Mouse (Mus musculus): ENCODE measurements around the gene Vmn1r199. TPM values are rescaled to one million over a fixed set of nuclear protein-coding genes. Genes with fewer than 3 reads are reported as not detected.

The Vmn1r199 gene
- polyA plus RNA-seq (2012), result not detected in 2 replicates

DNA sequence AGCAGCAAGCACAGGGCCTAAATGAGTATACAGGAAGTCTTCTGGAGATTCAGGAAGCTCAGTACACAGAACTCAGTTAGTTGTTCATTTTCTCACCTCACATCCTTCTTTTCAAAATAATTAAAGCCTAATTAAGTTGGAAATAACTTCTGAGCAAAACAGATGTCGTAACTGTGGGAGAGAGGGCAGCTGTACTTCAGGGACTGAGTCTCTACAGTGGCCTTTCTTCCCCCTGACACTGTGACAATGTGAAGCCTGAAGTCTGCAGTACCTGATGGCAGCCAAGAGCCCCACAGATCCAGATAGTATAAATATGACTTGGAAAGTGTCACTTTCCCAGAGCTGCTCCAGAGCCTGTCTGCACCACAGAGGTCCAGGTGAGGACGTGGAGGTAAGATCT, at the start of gene Vmn1r199:
Gene Vmn1r199, plus strand, starts transcription at position 301 of the 400 bp plus-strand sequence.

DNA sequence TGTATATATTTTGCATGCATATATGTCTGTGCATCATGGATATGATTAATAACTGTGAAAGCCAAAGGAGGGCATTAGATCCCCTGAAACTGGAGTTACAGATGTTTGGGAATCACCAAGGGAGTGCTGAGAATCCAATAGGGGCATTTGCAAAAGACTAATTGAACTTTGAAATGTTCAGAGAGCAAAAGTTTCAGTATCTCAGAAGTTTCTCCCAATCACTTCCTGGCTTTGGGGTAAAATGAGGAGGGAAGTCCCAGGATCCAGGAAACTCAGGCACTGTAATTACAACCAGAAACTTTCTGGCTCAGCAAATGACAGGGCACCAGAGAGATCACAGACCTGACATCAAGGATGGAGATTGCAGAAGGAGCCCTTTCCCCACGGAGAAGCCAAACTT, 29.6 kb upstream of the Vmn1r199 start, which contains the start of gene Vmn1r198:
Gene Vmn1r198, plus strand, starts transcription at position 301 of the 400 bp plus-strand sequence.

GRCm38 (mm10) chr13:22390073-22390472, 10.5 kb downstream of the Vmn1r199 start, which contains the start of gene Vmn1r200:
Gene Vmn1r200 (plus strand): TSS chr13:22390373.

Other genes with a start within 250 kb of the Vmn1r199 start
- gene Vmn1r191, start 195.8 kb upstream of the Vmn1r199 start, polyA plus RNA-seq (2012), result not detected in 2 replicates
- not detected in 2 replicates for gene Vmn1r192, start 188.7 kb upstream of the Vmn1r199 start, polyA plus RNA-seq (2012)
- gene Vmn1r193, start 156.7 kb upstream of the Vmn1r199 start, polyA plus RNA-seq (2012), result 0.02 TPM in 1 of 2 replicates, not detected in the other
- gene Vmn1r194, start 135.6 kb upstream of the Vmn1r199 start, polyA plus RNA-seq (2012), result not detected in 2 replicates
- gene Vmn1r195, start 109.3 kb upstream of the Vmn1r199 start, polyA plus RNA-seq (2012), result not detected in 2 replicates
- not detected in 2 replicates for gene Vmn1r196, start 89.9 kb upstream of the Vmn1r199 start, polyA plus RNA-seq (2012)
- gene Vmn1r197, start 55.2 kb upstream of the Vmn1r199 start, polyA plus RNA-seq (2012), result not detected in 2 replicates
- not detected in 2 replicates for gene Vmn1r198, start 29.5 kb upstream of the Vmn1r199 start, polyA plus RNA-seq (2012)
- gene Vmn1r200, start 10.6 kb downstream of the Vmn1r199 start, polyA plus RNA-seq (2012), result not detected in 2 replicates
- gene Vmn1r201, start 92.1 kb downstream of the Vmn1r199 start, polyA plus RNA-seq (2012), result not detected in 2 replicates
- not detected in 2 replicates for gene Vmn1r202, start 125.6 kb downstream of the Vmn1r199 start, polyA plus RNA-seq (2012)
- not detected in 2 replicates for gene Vmn1r203, start 138.3 kb downstream of the Vmn1r199 start, polyA plus RNA-seq (2012)
- not detected in 2 replicates for gene Vmn1r204, start 173.4 kb downstream of the Vmn1r199 start, polyA plus RNA-seq (2012)
- not detected in 2 replicates for gene Vmn1r205, start 213.2 kb downstream of the Vmn1r199 start, polyA plus RNA-seq (2012)
- 0.02 TPM in 1 of 2 replicates, not detected in the other for gene Vmn1r206, start 244.4 kb downstream of the Vmn1r199 start, polyA plus RNA-seq (2012)

Measured in megakaryocyte-erythroid progenitor cell, adult 5 weeks (primary cell).